Mouse (Mus musculus) limb, embryonic 12.5 days (tissue): Measurements from ENCODE around the gene Treh. TPM values are rescaled to one million over a fixed set of nuclear protein-coding genes. Genes with fewer than 3 reads are reported as not detected.
A peak's percentile ranks its signal among the peaks of the same experiment; 100 is the strongest.

ENCODE experiments used
- ATAC-seq: fragments of 200-750 bp; cut with Nextera tagmentation; 2 replicates; pipeline ENCODE4 v1.8.0; 2017; ENCODE audit warnings: low read depth, moderate TSS enrichment; ENCODE audit not compliant: insufficient number of reproducible peaks, insufficient read depth, low FRiP score, low TSS enrichment
- H3K27ac ChIP-seq: fragments of 300-500 bp; sonication (generic); 2 replicates; pipeline ENCODE4 v1.5.1; 2016; ENCODE audit warnings: mild to moderate bottlenecking, moderate library complexity
- H3K27me3 ChIP-seq: fragments of 300-500 bp; sonication (generic); 2 replicates; pipeline ENCODE4 v1.6.1; 2016; ENCODE audit warnings: mild to moderate bottlenecking, moderate library complexity
- H3K36me3 ChIP-seq: fragments of 300-500 bp; sonication (generic); 2 replicates; pipeline ENCODE4 v1.6.1; 2016; ENCODE audit warnings: mild to moderate bottlenecking, moderate library complexity
- H3K4me1 ChIP-seq: fragments of 300-500 bp; sonication (generic); replicated peaks from 2 replicates; pipeline ENCODE4 v1.6.1; 2016
- H3K4me2 ChIP-seq: fragments of 300-500 bp; sonication (generic); 2 replicates; pipeline ENCODE4 v1.6.1; 2016; ENCODE audit warnings: mild to moderate bottlenecking, moderate library complexity
- H3K4me3 ChIP-seq: fragments of 300-500 bp; sonication (generic); replicated peaks from 2 replicates; pipeline ENCODE4 v1.5.1; 2016; ENCODE audit warnings: mild to moderate bottlenecking
- H3K9ac ChIP-seq: fragments of 300-500 bp; sonication (generic); replicated peaks from 2 replicates; pipeline ENCODE4 v1.6.1; 2016; ENCODE audit warnings: mild to moderate bottlenecking, moderate library complexity
- H3K9me3 ChIP-seq: fragments of 300-500 bp; sonication (generic); 2 replicates; pipeline ENCODE4 v1.6.1; 2016; ENCODE audit warnings: mild to moderate bottlenecking, moderate library complexity
- WGBS: fragments of 180-500 bp; shearing (Covaris S2); methylation state at CpG from one replicate; pipeline ENCODE4 v1.1.7; 2016; 5-methylcytosine and 5-hydroxymethylcytosine counted together
- polyA plus RNA-seq: library from polyadenylated mRNA; unstranded; fragments of >200 nt; fragmentation: Nextera tagmentation; extraction: Ambion mirVana; gene quantifications from 2 replicates; pipeline ENCODE4 v1.2.1, GENCODE M21; 2016

Treh gene
- polyA plus RNA-seq, 1 experiment from 2014 or later, result not detected

DNA sequence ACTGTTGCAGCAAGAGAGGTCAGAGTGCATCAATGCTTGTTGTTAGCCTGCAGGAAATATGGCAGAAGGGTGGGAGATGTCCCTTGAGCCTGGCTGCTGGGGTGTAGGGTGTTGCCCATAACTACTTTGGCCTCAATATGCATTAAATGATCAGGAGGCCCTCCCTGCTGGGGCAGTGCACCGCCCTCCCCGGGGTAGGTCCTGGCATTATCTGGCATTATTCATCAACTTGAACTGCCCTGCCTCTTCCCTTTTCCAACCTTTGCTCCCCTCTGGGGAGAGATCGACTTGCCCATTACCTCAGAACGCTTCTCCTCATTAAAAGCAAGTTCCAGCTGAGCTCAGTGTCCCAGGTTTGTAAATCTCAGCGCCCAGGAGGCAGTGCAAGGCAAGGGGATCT lies 6.5 kb downstream of the Treh start:
- no peaks in the 10 kb centered on the region for H3K27me3 ChIP-seq
- H3K4me2 ChIP-seq, result no peak overlapping the region
- no peaks in the 10 kb centered on the region; the same call in 1 of the 2 replicates for H3K36me3 ChIP-seq
- no peak overlapping the region for H3K4me3 ChIP-seq
- H3K27ac ChIP-seq, result no peak overlapping the region
- H3K4me1 ChIP-seq, result no peaks in the 10 kb centered on the region
- no peak for ATAC-seq
- 70% methylated on average over 5 of the region's 5 CpGs for WGBS
- no peak overlapping the region for H3K9ac ChIP-seq
- no peaks in the 10 kb centered on the region for H3K9me3 ChIP-seq

- Histone ChIP-seq H3K27me3 (no peaks in the 10 kb centered on the region), H3K9ac (no peak overlapping the region), H3K4me2 (no peak overlapping the region), H3K4me1 (0 out of 2 replicates have a peak, but pooled peaks cover 3% of the 10 kb centered on the region), H3K9me3 (no peaks in the 10 kb centered on the region), H3K4me3 (no peak overlapping the region), H3K27ac (no peak overlapping the region), H3K36me3 (peaks cover 19% of the 10 kb centered on the region)
- WGBS, result 87% methylated on average over 8 of the region's 8 CpGs
- no peak for ATAC-seq
Observed at GRCm38 (mm10) chr9:44683046-44683445, 10.0 kb downstream of the Treh start.

GRCm38 (mm10) chr9:44685346-44686330 lies 12.6 kb downstream of the Treh start:
- Histone ChIP-seq H3K36me3 (peaks cover 44% of the 10 kb centered on the region), H3K9ac (no peak overlapping the region)
- ATAC-seq, result 0 out of 2 replicates have a peak, but pooled peaks have one; percentile 68

DNA sequence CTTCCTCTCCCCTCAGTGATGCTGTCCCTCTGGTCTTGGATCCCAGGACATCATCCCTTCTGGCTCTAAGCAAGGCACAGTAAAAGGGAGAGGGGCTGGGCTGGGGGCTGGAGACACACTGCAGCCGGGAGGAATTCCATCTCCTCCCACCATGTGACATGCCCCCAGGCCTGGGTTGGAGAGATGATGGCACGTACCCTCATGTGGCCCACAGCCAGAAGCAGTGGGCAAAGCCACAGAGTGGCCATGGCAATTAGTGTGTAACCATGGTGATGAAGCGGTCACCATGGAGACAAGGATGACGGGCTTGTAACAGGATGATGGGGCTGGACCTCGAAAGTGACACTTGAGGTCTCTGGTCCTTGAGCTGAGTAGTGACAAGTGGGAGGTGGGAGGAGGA lies 13.6 kb downstream of the Treh start:
- H3K4me3 ChIP-seq, result no peak overlapping the region
- H3K27ac ChIP-seq, result no peak overlapping the region; the same call in 1 of the 2 replicates
- H3K27me3 ChIP-seq, result no peaks in the 10 kb centered on the region
- 0 out of 2 replicates have a peak, but pooled peaks cover 3% of the 10 kb centered on the region for H3K4me1 ChIP-seq
- no peak for ATAC-seq
- H3K36me3 ChIP-seq, result peaks cover 54% of the 10 kb centered on the region
- H3K9ac ChIP-seq, result no peak overlapping the region
- 62% methylated on average over 5 of the region's 5 CpGs for WGBS
- no peak overlapping the region for H3K4me2 ChIP-seq
- no peaks in the 10 kb centered on the region for H3K9me3 ChIP-seq

More at GRCm38 (mm10) chr9:44685346-44686330, 12.6 kb downstream of the Treh start:
- Histone ChIP-seq H3K27me3 (no peaks in the 10 kb centered on the region), H3K4me1 (0 out of 2 replicates have a peak, but pooled peaks cover 3% of the 10 kb centered on the region), H3K4me3 (no peak overlapping the region), H3K4me2 (no peak overlapping the region), H3K27ac (no peak overlapping the region), H3K9me3 (no peaks in the 10 kb centered on the region)
- WGBS, result 40% methylated on average over 14 of the region's 14 CpGs

DNA sequence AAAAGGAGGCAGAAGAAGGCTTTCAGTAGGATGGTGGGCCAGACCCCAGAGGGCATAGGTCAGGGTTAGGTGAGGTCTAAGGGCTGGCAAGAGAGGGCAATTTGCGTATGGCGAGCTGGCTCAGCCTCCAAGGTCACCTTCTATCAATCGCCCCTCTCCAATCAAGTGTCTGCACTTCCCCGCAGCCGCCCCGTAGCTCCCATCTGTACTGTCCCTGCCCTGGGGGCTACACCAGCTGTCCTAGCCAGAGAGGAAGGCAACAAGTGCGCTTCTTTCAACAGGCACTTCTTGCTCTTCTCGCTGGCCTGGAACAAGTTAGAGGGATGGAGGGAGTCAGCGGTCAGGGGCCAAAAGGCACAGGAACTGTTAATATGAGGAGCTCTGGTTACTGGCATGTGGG lies 15.0 kb downstream of the Treh start:
- no peak for ATAC-seq
- Histone ChIP-seq H3K27me3 (no peaks in the 10 kb centered on the region), H3K9ac (no peak overlapping the region), H3K4me1 (0 out of 2 replicates have a peak, but pooled peaks cover 3% of the 10 kb centered on the region), H3K27ac (no peak overlapping the region), H3K36me3 (peaks cover 68% of the 10 kb centered on the region), H3K9me3 (no peaks in the 10 kb centered on the region), H3K4me3 (no peak overlapping the region), H3K4me2 (no peak overlapping the region)
- WGBS, result 67% methylated on average over 9 of the region's 9 CpGs

DNA sequence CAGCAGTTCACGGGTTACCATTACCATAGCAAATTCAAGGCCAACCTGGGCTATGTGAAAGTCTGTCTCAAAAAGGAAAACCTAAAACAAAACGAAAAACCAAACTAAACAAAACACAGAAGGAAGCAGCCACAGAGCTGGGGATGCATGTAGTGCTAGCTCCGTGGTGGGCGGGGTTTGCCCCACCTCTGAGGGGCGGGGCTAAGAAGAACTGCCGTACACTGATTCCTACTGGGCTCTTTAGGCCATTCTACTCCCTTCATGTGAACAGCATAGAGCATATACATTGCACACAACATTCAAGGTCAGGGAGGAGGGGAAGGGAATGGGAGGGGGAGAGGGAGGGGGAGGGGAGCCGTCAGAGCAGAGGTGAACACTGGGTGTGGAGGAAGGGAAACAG lies 17.6 kb downstream of the Treh start:
- H3K27ac ChIP-seq, result no peak overlapping the region
- no peak overlapping the region for H3K4me2 ChIP-seq
- no peaks in the 10 kb centered on the region for H3K9me3 ChIP-seq
- no peak for ATAC-seq
- no peak overlapping the region for H3K9ac ChIP-seq
- H3K4me1 ChIP-seq, result 0 out of 2 replicates have a peak, but pooled peaks cover 3% of the 10 kb centered on the region
- H3K4me3 ChIP-seq, result no peak overlapping the region
- H3K36me3 ChIP-seq, result peaks cover 94% of the 10 kb centered on the region
- no peaks in the 10 kb centered on the region for H3K27me3 ChIP-seq
- WGBS, result 41% methylated on average over 7 of the region's 7 CpGs

DNA sequence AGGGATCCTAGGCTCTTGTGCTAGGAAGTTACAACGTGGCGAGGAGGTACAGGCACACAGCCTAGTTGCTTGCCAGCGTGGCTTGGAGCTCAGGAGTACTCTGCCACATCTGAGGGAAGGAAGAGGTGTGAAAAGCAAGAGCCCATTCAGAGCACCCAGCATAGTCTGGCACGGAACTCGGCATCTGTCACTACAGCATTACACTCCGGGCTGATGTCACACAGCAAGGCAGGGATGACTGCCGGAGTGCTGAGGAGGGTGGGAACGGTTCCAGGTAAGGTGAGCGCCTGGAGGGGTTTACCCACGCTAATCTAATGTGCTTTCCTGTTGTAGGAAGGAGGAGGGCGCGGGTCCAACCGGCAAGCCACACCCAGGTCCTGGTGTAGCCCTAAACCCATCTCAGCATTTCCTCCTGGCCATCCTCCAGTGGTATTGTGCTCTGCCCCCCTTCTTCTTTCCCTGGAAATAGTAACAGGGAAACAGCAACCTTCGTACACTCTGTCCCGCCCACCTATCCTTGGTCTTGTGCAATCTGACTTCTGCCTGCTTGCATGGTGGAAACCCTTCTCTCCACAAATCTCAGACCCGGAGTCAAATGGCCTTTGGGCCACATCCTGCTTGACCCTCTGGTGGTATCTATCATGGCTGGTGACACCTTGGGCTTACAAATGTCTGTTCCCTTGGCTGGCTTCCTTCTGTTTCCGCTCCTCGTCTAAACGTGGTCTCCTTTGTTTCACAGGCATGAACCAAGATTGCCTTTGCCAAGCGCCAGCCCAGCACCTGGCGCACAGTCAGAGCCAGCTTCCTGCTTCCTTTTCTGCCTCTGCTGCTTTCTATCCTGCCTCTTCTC lies 18.9 kb downstream of the Treh start:
- Histone ChIP-seq H3K9me3 (no peaks in the 10 kb centered on the region), H3K36me3 (peaks cover 99% of the 10 kb centered on the region), H3K4me3 (no peak overlapping the region), H3K4me1 (no peaks in the 10 kb centered on the region), H3K27me3 (no peaks in the 10 kb centered on the region), H3K9ac (no peak overlapping the region), H3K27ac (no peak overlapping the region), H3K4me2 (no peak overlapping the region)
- ATAC-seq, result no peak
- 79% methylated on average over 21 of the region's 21 CpGs for WGBS

- no peak for ATAC-seq
- Histone ChIP-seq H3K9ac (no peak overlapping the region), H3K4me3 (no peak overlapping the region), H3K9me3 (no peaks in the 10 kb centered on the region), H3K4me1 (no peaks in the 10 kb centered on the region), H3K27me3 (no peaks in the 10 kb centered on the region), H3K36me3 (peaks cover 99% of the 10 kb centered on the region), H3K27ac (no peak overlapping the region), H3K4me2 (no peak overlapping the region)
- WGBS, result 76% methylated on average over 11 of the region's 11 CpGs
Observed at GRCm38 (mm10) chr9:44693071-44693470, 20.0 kb downstream of the Treh start.

- H3K4me1 ChIP-seq, result no peaks in the 10 kb centered on the region
- H3K27ac ChIP-seq, result no peak overlapping the region
- 93% methylated on average over 16 of the region's 16 CpGs for WGBS
- no peaks in the 10 kb centered on the region for H3K27me3 ChIP-seq
- ATAC-seq, result no peak
- no peak overlapping the region for H3K9ac ChIP-seq
- peaks cover 100% of the 10 kb centered on the region for H3K36me3 ChIP-seq
- no peaks in the 10 kb centered on the region for H3K9me3 ChIP-seq
- no peak overlapping the region for H3K4me2 ChIP-seq
- H3K4me3 ChIP-seq, result no peak overlapping the region
Observed at GRCm38 (mm10) chr9:44697866-44698265, 24.8 kb downstream of the Treh start.

- H3K36me3 ChIP-seq, result peaks cover 100% of the 10 kb centered on the region
- 87% methylated on average over 10 of the region's 10 CpGs for WGBS
- no peak for ATAC-seq
Observed at GRCm38 (mm10) chr9:44699196-44699595, 26.2 kb downstream of the Treh start.

GRCm38 (mm10) chr9:44699730-44700129 lies 26.7 kb downstream of the Treh start:
- Histone ChIP-seq H3K27me3 (no peaks in the 10 kb centered on the region), H3K4me1 (no peaks in the 10 kb centered on the region), H3K36me3 (peaks cover 100% of the 10 kb centered on the region), H3K9me3 (no peaks in the 10 kb centered on the region), H3K9ac (no peak overlapping the region), H3K4me3 (no peak overlapping the region), H3K27ac (no peak overlapping the region), H3K4me2 (no peak overlapping the region)
- WGBS, result 86% methylated on average over 5 of the region's 5 CpGs
- no peak for ATAC-seq

More at GRCm38 (mm10) chr9:44699196-44699595, 26.2 kb downstream of the Treh start:
- Histone ChIP-seq H3K4me2 (no peak overlapping the region), H3K4me3 (no peak overlapping the region), H3K9me3 (no peaks in the 10 kb centered on the region), H3K27me3 (no peaks in the 10 kb centered on the region), H3K9ac (no peak overlapping the region), H3K4me1 (no peaks in the 10 kb centered on the region), H3K27ac (no peak overlapping the region)
